Mouse (Mus musculus): ENCODE measurements around the gene Lrrc1. TPM values are rescaled to one million over a fixed set of nuclear protein-coding genes. Genes with fewer than 3 reads are reported as not detected.

The Lrrc1 gene
- polyA plus RNA-seq, 1 experiment from 2014 or later = 5.4 TPM

- no peaks in the 10 kb centered on the region for H3K36me3 ChIP-seq (ENCODE audit: control insufficient read depth, insufficient read depth, low read length)
- WGBS = 64% methylated on average over 7 of the region's 7 CpGs
- no peak for ATAC-seq
- H3K27ac ChIP-seq (ENCODE audit: low read length) = no peak overlapping the region
- no peak overlapping the region for H3K4me2 ChIP-seq (ENCODE audit: low read length)
- H3K9me3 ChIP-seq (replicated peaks; ENCODE audit: control insufficient read depth, low read length, poor library complexity, severe bottlenecking) = no peaks in the 10 kb centered on the region
- no peaks in the 10 kb centered on the region for H3K4me1 ChIP-seq (ENCODE audit: control insufficient read depth, insufficient read depth, low read length)
- no peaks in the 10 kb centered on the region for H3K27me3 ChIP-seq (ENCODE audit: control insufficient read depth, insufficient read depth, low read depth, low read length)
- H3K9ac ChIP-seq (ENCODE audit: low read depth, low read length) = no peak overlapping the region
- H3K4me3 ChIP-seq (ENCODE audit: low read depth, low read length) = no peak overlapping the region
Observed at GRCm38 (mm10) chr9:77406906-77407305, 137.8 kb downstream of the Lrrc1 start.

GRCm38 (mm10) chr9:77404458-77404857 lies 140.2 kb downstream of the Lrrc1 start:
- H3K36me3 ChIP-seq (ENCODE audit: control insufficient read depth, insufficient read depth, low read length) = no peaks in the 10 kb centered on the region
- no peak overlapping the region for H3K4me3 ChIP-seq (ENCODE audit: low read depth, low read length)
- H3K9ac ChIP-seq (ENCODE audit: low read depth, low read length) = no peak overlapping the region
- no peak overlapping the region for H3K27ac ChIP-seq (ENCODE audit: low read length)
- no peaks in the 10 kb centered on the region for H3K9me3 ChIP-seq (replicated peaks; ENCODE audit: control insufficient read depth, low read length, poor library complexity, severe bottlenecking)
- H3K27me3 ChIP-seq (ENCODE audit: control insufficient read depth, insufficient read depth, low read depth, low read length) = no peaks in the 10 kb centered on the region
- H3K4me2 ChIP-seq (ENCODE audit: low read length) = no peak overlapping the region
- 88% methylated on average over 4 of the region's 4 CpGs for WGBS
- no peak for ATAC-seq
- H3K4me1 ChIP-seq (ENCODE audit: control insufficient read depth, insufficient read depth, low read length) = no peaks in the 10 kb centered on the region

- Histone ChIP-seq H3K9me3 (replicated peaks; ENCODE audit: control insufficient read depth, low read length, poor library complexity, severe bottlenecking) (no peaks in the 10 kb centered on the region), H3K36me3 (ENCODE audit: control insufficient read depth, insufficient read depth, low read length) (no peaks in the 10 kb centered on the region), H3K9ac (ENCODE audit: low read depth, low read length) (no peak overlapping the region), H3K4me3 (ENCODE audit: low read depth, low read length) (no peak overlapping the region), H3K4me1 (ENCODE audit: control insufficient read depth, insufficient read depth, low read length) (peaks cover 3% of the 10 kb centered on the region; the same call in 1 of the 2 replicates), H3K27ac (ENCODE audit: low read length) (no peak overlapping the region), H3K4me2 (ENCODE audit: low read length) (no peak overlapping the region), H3K27me3 (ENCODE audit: control insufficient read depth, insufficient read depth, low read depth, low read length) (no peaks in the 10 kb centered on the region)
- no peak for ATAC-seq
- WGBS = 91% methylated on average over 6 of the region's 6 CpGs
Observed at GRCm38 (mm10) chr9:77403961-77404360, 140.7 kb downstream of the Lrrc1 start.

GRCm38 (mm10) chr9:77402971-77403370 lies 141.7 kb downstream of the Lrrc1 start:
- WGBS = 51% methylated on average over 1 of the region's 1 CpGs
- no peak overlapping the region for H3K4me3 ChIP-seq (ENCODE audit: low read depth, low read length)
- peaks cover 6% of the 10 kb centered on the region for H3K4me1 ChIP-seq (ENCODE audit: control insufficient read depth, insufficient read depth, low read length)
- H3K9ac ChIP-seq (ENCODE audit: low read depth, low read length) = no peak overlapping the region
- ATAC-seq = no peak
- H3K27ac ChIP-seq (ENCODE audit: low read length) = no peak overlapping the region
- no peaks in the 10 kb centered on the region for H3K9me3 ChIP-seq (replicated peaks; ENCODE audit: control insufficient read depth, low read length, poor library complexity, severe bottlenecking)
- H3K27me3 ChIP-seq (ENCODE audit: control insufficient read depth, insufficient read depth, low read depth, low read length) = no peaks in the 10 kb centered on the region
- no peak overlapping the region for H3K4me2 ChIP-seq (ENCODE audit: low read length)
- H3K36me3 ChIP-seq (ENCODE audit: control insufficient read depth, insufficient read depth, low read length) = no peaks in the 10 kb centered on the region

GRCm38 (mm10) chr9:77399801-77400200 lies 144.9 kb downstream of the Lrrc1 start:
- ATAC-seq = no peak
- H3K27ac ChIP-seq (ENCODE audit: low read length) = no peak overlapping the region
- no peak overlapping the region for H3K4me3 ChIP-seq (ENCODE audit: low read depth, low read length)
- WGBS = 89% methylated on average over 5 of the region's 5 CpGs
- H3K4me2 ChIP-seq (ENCODE audit: low read length) = no peak overlapping the region
- no peak overlapping the region for H3K9ac ChIP-seq (ENCODE audit: low read depth, low read length)
- H3K27me3 ChIP-seq (ENCODE audit: control insufficient read depth, insufficient read depth, low read depth, low read length) = no peaks in the 10 kb centered on the region
- peaks cover 6% of the 10 kb centered on the region for H3K4me1 ChIP-seq (ENCODE audit: control insufficient read depth, insufficient read depth, low read length)
- no peaks in the 10 kb centered on the region for H3K36me3 ChIP-seq (ENCODE audit: control insufficient read depth, insufficient read depth, low read length)
- H3K9me3 ChIP-seq (replicated peaks; ENCODE audit: control insufficient read depth, low read length, poor library complexity, severe bottlenecking) = no peaks in the 10 kb centered on the region

- 37% methylated on average over 13 of the region's 13 CpGs for WGBS
- H3K27ac ChIP-seq (ENCODE audit: low read length) = peak overlapping the region; percentile 0; the same call in 1 of the 2 replicates
Observed at GRCm38 (mm10) chr9:77398856-77399631, 145.6 kb downstream of the Lrrc1 start.

GRCm38 (mm10) chr9:77397027-77397426 lies 147.6 kb downstream of the Lrrc1 start:
- no peak overlapping the region for H3K9ac ChIP-seq (ENCODE audit: low read depth, low read length)
- 69% methylated on average over 4 of the region's 4 CpGs for WGBS
- no peaks in the 10 kb centered on the region for H3K36me3 ChIP-seq (ENCODE audit: control insufficient read depth, insufficient read depth, low read length)
- H3K9me3 ChIP-seq (replicated peaks; ENCODE audit: control insufficient read depth, low read length, poor library complexity, severe bottlenecking) = no peaks in the 10 kb centered on the region
- H3K27me3 ChIP-seq (ENCODE audit: control insufficient read depth, insufficient read depth, low read depth, low read length) = no peaks in the 10 kb centered on the region
- no peak for ATAC-seq
- H3K4me3 ChIP-seq (ENCODE audit: low read depth, low read length) = no peak overlapping the region
- peaks cover 6% of the 10 kb centered on the region for H3K4me1 ChIP-seq (ENCODE audit: control insufficient read depth, insufficient read depth, low read length)
- no peak overlapping the region for H3K27ac ChIP-seq (ENCODE audit: low read length)
- no peak overlapping the region for H3K4me2 ChIP-seq (ENCODE audit: low read length)

More at GRCm38 (mm10) chr9:77398856-77399631, 145.6 kb downstream of the Lrrc1 start:
- ATAC-seq = peak; percentile 85
- Histone ChIP-seq H3K9ac (ENCODE audit: low read depth, low read length) (no peak overlapping the region), H3K4me1 (ENCODE audit: control insufficient read depth, insufficient read depth, low read length) (peaks cover 6% of the 10 kb centered on the region), H3K4me2 (ENCODE audit: low read length) (peak overlapping the region; percentile 13; the same call in 1 of the 2 replicates), H3K36me3 (ENCODE audit: control insufficient read depth, insufficient read depth, low read length) (no peaks in the 10 kb centered on the region), H3K27me3 (ENCODE audit: control insufficient read depth, insufficient read depth, low read depth, low read length) (no peaks in the 10 kb centered on the region), H3K9me3 (replicated peaks; ENCODE audit: control insufficient read depth, low read length, poor library complexity, severe bottlenecking) (no peaks in the 10 kb centered on the region), H3K4me3 (ENCODE audit: low read depth, low read length) (no peak overlapping the region)

GRCm38 (mm10) chr9:77391248-77391647 lies 153.4 kb downstream of the Lrrc1 start:
- Histone ChIP-seq H3K4me1 (ENCODE audit: control insufficient read depth, insufficient read depth, low read length) (no peaks in the 10 kb centered on the region), H3K27me3 (ENCODE audit: control insufficient read depth, insufficient read depth, low read depth, low read length) (no peaks in the 10 kb centered on the region), H3K9ac (ENCODE audit: low read depth, low read length) (no peak overlapping the region), H3K36me3 (ENCODE audit: control insufficient read depth, insufficient read depth, low read length) (no peaks in the 10 kb centered on the region), H3K4me2 (ENCODE audit: low read length) (no peak overlapping the region), H3K9me3 (replicated peaks; ENCODE audit: control insufficient read depth, low read length, poor library complexity, severe bottlenecking) (no peaks in the 10 kb centered on the region), H3K4me3 (ENCODE audit: low read depth, low read length) (no peak overlapping the region), H3K27ac (ENCODE audit: low read length) (no peak overlapping the region)
- 90% methylated on average over 10 of the region's 10 CpGs for WGBS
- no peak for ATAC-seq

- no peaks in the 10 kb centered on the region for H3K36me3 ChIP-seq (ENCODE audit: control insufficient read depth, insufficient read depth, low read length)
- no peak overlapping the region for H3K9ac ChIP-seq (ENCODE audit: low read depth, low read length)
- no peaks in the 10 kb centered on the region for H3K4me1 ChIP-seq (ENCODE audit: control insufficient read depth, insufficient read depth, low read length)
- H3K27ac ChIP-seq (ENCODE audit: low read length) = no peak overlapping the region
- H3K4me2 ChIP-seq (ENCODE audit: low read length) = no peak overlapping the region
- ATAC-seq = no peak
- WGBS = 95% methylated on average over 8 of the region's 8 CpGs
- no peaks in the 10 kb centered on the region for H3K9me3 ChIP-seq (replicated peaks; ENCODE audit: control insufficient read depth, low read length, poor library complexity, severe bottlenecking)
- H3K27me3 ChIP-seq (ENCODE audit: control insufficient read depth, insufficient read depth, low read depth, low read length) = no peaks in the 10 kb centered on the region
- H3K4me3 ChIP-seq (ENCODE audit: low read depth, low read length) = no peak overlapping the region
Observed at GRCm38 (mm10) chr9:77388956-77389355, 155.7 kb downstream of the Lrrc1 start.
